Mouse (Mus musculus): ENCODE data around the gene 2310039H08Rik. TPM values are rescaled to one million over a fixed set of nuclear protein-coding genes. Genes with fewer than 3 reads are reported as not detected.
"Not testable (repeated sequence)": the region's sequence is repeated elsewhere in the genome, so short reads cannot be mapped to it uniquely, and the experiment has no call there.

The 2310039H08Rik gene
- polyA plus RNA-seq, 1 experiment from 2014 or later, result 58.4 TPM

DNA sequence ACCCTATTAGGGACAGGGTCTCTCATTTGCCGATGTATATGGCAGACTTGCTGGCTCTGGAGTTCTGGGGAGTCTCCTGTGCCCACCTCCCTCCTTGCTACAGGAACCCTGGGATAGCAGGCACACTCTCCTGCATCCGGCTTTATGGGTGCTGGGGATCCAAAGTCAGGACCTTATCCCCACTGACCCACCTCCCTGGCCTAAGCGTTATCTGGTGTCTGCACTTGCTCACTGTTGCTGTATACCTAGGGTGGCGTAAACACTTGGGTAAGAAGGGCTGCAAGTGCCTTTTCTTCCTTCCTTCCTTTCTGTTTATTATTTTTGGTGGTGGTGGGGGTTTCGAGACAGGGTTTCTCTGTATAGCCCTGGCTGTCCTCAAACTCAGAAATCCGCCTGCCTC, 31.1 kb upstream of the 2310039H08Rik start:
- ATAC-seq (ENCODE audit: low FRiP score), result no peak
- no peak overlapping the region for H3K9ac ChIP-seq

DNA sequence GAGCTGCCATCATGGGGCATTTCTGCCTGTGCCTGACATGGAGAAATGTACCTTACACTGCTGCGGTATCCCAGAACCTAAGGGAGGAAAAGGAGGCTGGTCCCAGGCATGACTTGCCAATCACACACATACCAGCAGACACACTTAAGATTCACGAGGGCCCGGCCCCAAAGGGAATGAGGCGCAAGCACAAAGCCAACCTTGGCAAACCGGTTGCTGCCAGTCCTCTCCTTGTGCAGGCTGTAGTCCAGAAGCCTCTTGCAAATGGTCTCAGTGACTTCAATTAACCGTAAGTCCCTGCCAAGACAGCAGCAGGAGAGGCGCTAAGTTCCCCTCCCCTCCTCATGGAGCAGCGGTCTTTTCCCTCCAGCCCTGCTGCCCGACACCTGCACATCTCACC, 29.4 kb upstream of the 2310039H08Rik start:
- Histone ChIP-seq H3K9ac (no peak overlapping the region), H3K4me1 (replicated peaks) (no peaks in the 10 kb centered on the region), H3K4me2 (no peak overlapping the region), H3K9me3 (no peaks in the 10 kb centered on the region), H3K36me3 (peaks cover 60% of the 10 kb centered on the region), H3K27me3 (no peaks in the 10 kb centered on the region), H3K4me3 (no peak overlapping the region), H3K27ac (no peak overlapping the region)
- WGBS, result 91% methylated on average over 9 of the region's 9 CpGs
- ATAC-seq (ENCODE audit: low FRiP score), result no peak

More for the DNA sequence above, 31.1 kb upstream of the 2310039H08Rik start:
- H3K36me3 ChIP-seq, result peaks cover 63% of the 10 kb centered on the region
- 92% methylated on average over 6 of the region's 6 CpGs for WGBS
- no peaks in the 10 kb centered on the region for H3K4me1 ChIP-seq (replicated peaks)
- H3K27ac ChIP-seq, result no peak overlapping the region
- no peak overlapping the region for H3K4me2 ChIP-seq
- no peak overlapping the region for H3K4me3 ChIP-seq
- H3K9me3 ChIP-seq, result no peaks in the 10 kb centered on the region
- no peaks in the 10 kb centered on the region for H3K27me3 ChIP-seq

DNA sequence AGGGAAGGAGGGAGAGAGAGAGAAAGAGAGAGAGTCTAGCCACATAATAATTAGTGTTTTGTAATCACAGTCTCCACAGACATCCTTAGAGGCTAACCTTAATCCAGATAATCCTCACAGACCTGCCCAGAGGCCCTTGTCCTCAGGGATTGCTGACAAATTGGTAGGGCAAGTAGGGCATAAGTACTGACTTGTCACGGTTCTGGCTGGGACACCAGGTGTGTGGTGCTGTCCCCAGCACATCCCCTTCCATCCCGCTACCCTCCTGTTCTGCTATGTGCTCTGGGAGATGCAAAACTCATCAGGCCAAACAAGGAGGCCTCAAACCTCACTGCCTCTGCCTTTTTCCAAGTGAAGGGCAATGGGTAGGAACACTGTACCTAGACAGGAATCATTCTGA, 26.9 kb upstream of the 2310039H08Rik start:
- 79% methylated on average over 2 of the region's 2 CpGs for WGBS
- Histone ChIP-seq H3K4me2 (no peak overlapping the region), H3K4me3 (no peak overlapping the region), H3K9ac (no peak overlapping the region), H3K36me3 (peaks cover 52% of the 10 kb centered on the region), H3K4me1 (replicated peaks) (peaks cover 5% of the 10 kb centered on the region), H3K27ac (no peak overlapping the region), H3K27me3 (no peaks in the 10 kb centered on the region), H3K9me3 (no peaks in the 10 kb centered on the region)
- ATAC-seq (ENCODE audit: low FRiP score), result no peak

DNA sequence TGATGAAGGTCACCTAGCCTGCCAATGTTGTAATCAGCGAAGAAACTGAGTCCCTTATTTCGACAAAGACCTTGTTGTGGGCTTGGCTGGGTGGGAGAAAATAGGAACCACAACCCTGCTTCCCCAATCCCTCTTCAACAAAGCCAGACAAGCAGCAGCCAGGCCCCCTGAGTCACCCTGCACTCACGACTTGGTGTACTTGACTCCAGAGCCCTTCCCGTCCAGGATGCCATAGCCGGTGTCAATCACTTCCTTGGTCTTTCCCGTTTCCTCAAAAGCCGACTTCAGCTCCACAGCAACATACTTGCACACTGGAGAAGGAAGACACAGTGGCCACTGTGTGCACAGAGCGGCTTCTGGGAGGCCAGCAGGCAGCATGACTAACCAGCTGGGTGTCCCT, 25.2 kb upstream of the 2310039H08Rik start:
- WGBS, result 84% methylated on average over 8 of the region's 8 CpGs
- no peaks in the 10 kb centered on the region for H3K9me3 ChIP-seq
- H3K27me3 ChIP-seq, result no peaks in the 10 kb centered on the region
- H3K9ac ChIP-seq, result no peak overlapping the region
- no peak overlapping the region for H3K4me2 ChIP-seq
- no peak for ATAC-seq (ENCODE audit: low FRiP score)
- H3K4me1 ChIP-seq (replicated peaks), result peaks cover 15% of the 10 kb centered on the region
- no peak overlapping the region for H3K27ac ChIP-seq
- peaks cover 42% of the 10 kb centered on the region for H3K36me3 ChIP-seq
- H3K4me3 ChIP-seq, result no peak overlapping the region

DNA sequence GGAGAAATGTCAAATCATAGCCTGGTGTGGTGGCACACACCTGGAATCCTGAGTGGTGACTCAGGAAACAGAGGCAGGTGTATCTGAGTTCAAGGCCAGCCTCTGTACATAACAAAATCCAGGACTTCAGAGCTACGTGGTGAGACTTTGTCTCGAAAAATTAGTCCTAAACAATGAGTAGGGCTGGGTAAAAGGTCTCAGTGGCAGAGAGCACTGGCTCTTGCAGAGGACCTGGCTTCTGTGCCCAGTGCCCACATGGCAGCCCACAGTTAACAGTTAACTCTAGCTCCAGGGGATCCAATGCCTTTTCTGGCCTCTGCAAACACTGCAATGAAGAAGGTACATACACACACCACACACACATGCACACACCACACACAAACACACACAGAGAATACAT, 24.6 kb upstream of the 2310039H08Rik start:
- no peak overlapping the region for H3K4me2 ChIP-seq
- H3K9me3 ChIP-seq, result no peaks in the 10 kb centered on the region
- H3K36me3 ChIP-seq, result peaks cover 38% of the 10 kb centered on the region
- H3K27me3 ChIP-seq, result no peaks in the 10 kb centered on the region
- H3K4me3 ChIP-seq, result no peak overlapping the region
- H3K4me1 ChIP-seq (replicated peaks), result peaks cover 19% of the 10 kb centered on the region
- H3K9ac ChIP-seq, result no peak overlapping the region
- H3K27ac ChIP-seq, result no peak overlapping the region
- ATAC-seq (ENCODE audit: low FRiP score), result no peak
- 88% methylated on average over 2 of the region's 2 CpGs for WGBS

DNA sequence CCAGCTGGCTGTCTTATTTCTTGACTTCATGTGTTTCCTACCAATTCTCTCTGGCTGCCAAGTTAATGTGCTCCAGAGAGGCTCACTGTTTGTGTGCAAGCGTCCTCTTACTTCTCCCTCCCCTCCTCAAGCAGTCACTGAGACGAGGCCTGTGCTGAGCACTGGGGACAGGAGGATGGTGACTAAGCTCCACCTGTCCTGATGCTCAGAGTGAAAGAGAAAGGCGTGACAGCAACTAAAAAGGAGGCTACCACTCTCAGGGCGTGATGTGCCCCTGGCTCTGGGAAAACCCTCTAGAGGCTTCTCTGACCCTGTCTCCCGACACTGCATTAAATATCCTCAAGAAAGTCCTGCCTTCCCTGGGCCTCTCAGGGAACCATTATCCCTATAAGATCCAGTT, 23.2 kb upstream of the 2310039H08Rik start:
- Histone ChIP-seq H3K27ac (no peak overlapping the region), H3K4me1 (replicated peaks) (peaks cover 22% of the 10 kb centered on the region), H3K36me3 (peaks cover 23% of the 10 kb centered on the region), H3K4me2 (no peak overlapping the region), H3K9ac (no peak overlapping the region), H3K27me3 (no peaks in the 10 kb centered on the region), H3K4me3 (no peak overlapping the region), H3K9me3 (no peaks in the 10 kb centered on the region)
- WGBS, result 95% methylated on average over 5 of the region's 5 CpGs
- ATAC-seq (ENCODE audit: low FRiP score), result no peak

DNA sequence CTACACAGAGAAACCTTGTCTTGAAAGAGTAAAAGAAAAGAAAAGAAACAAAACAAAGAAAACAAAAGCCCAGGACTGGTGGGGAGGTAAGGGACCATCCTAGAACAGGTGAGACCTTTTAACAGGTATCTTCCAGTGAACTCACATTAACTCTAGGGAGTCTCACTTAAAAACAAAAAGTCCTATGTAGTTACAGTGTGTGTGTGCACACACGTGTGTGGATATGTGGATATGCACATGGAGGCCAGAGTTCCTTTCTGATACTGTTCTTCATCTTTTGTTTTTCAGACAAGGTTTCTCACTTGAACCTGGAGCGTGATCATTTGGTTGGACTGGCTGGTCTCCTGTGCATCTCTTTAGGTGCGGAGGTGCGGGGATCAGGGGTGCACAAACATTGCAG, 21.9 kb upstream of the 2310039H08Rik start:
- no peak for ATAC-seq (ENCODE audit: low FRiP score)
- no peaks in the 10 kb centered on the region for H3K9me3 ChIP-seq
- H3K4me3 ChIP-seq, result peak overlapping the region; percentile 63; the same call in 1 of the 2 replicates
- H3K36me3 ChIP-seq, result peaks cover 19% of the 10 kb centered on the region
- peak overlapping the region; percentile 75 for H3K4me2 ChIP-seq
- peak overlapping the region; percentile 85; the same call in 1 of the 2 replicates for H3K27ac ChIP-seq
- no peaks in the 10 kb centered on the region for H3K27me3 ChIP-seq
- peak overlapping the region; percentile 80 for H3K9ac ChIP-seq
- peaks cover 22% of the 10 kb centered on the region for H3K4me1 ChIP-seq (replicated peaks)
- 93% methylated on average over 4 of the region's 4 CpGs for WGBS

DNA sequence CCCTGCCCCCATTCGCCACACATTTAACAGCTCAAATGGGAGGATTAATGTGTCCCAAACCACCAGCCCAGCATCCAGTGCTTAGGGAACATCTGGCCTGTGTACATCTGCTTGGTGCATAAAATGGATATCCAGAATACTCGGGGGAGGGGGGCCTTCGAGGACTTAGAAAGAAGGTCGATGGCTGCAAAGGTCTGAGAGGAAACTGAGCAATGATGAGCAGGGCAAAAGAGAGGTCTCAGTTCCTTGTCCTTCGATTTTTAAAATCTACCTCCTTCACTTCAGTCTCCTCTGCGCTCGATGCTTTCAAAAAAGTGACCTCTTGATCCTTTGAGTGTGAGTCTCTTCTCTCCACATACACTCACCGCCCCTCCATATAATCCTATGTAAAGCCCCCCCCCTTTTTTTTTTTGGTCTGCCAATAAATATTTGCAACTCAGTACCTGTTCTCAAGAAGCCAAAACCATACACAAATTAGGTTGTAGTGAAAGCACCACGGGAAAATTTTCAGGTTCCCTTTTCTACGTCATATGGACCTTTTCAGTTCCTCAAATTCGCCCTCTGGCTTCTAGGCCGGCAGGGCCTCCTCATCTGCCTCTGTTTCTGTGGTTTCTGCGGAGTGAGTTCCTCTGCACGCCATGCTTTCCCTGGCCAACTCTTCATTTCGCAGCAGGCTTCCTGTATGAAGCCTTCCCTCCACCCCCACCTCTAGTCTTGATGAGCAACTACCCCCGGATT, 21.2 kb upstream of the 2310039H08Rik start:
- Histone ChIP-seq H3K9ac (peak overlapping the region; percentile 80), H3K4me1 (replicated peaks) (peaks cover 22% of the 10 kb centered on the region), H3K27me3 (no peaks in the 10 kb centered on the region), H3K9me3 (no peaks in the 10 kb centered on the region), H3K36me3 (peaks cover 12% of the 10 kb centered on the region), H3K4me3 (peak overlapping the region; percentile 63), H3K4me2 (peak overlapping the region; percentile 75), H3K27ac (peak overlapping the region; percentile 85)
- 30% methylated on average over 16 of the region's 16 CpGs for WGBS
- no peak; the same call in 1 of the 2 replicates for ATAC-seq (ENCODE audit: low FRiP score)

DNA sequence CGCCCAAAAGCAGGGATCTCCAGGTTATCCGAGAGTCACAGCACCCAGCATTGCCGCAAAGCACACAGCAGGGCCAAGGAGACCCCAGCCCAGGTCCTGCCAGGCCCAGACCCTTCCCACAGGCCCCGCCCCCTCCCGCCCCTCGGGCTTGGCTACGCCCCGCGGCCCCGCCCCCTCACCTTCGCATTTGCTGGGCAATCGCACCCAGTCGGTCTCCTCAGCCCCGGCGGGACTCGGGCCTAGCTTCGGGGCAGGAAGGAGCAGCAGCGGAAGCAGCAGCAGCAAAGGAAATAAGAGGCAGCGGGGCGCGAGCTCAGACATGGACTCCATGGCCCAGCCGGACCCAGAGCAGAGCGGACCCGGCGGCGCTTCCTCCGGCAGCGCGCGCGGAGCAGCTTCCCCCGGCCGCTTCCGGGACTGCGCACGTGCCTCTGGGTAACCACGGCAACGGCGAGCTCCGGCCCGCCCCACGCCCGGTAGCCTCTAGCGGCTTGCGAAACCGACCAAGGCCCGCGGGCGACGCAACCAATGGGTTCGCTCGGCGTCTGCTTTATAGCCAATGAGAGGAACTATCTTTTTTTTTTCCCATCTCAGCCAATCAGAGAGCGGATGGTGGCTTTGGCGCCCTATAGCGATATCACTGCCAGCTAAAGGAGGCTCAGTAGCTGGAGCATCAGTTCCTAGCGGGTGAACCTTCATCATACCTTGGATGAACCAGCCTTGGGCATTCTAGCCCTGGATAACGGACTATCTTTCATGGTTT, 20.5 kb upstream of the 2310039H08Rik start, which contains the start of gene Cnpy3:
Gene Cnpy3, minus strand, starts transcription at position 421 of the 763 bp plus-strand sequence.
- H3K27me3 ChIP-seq, result no peaks in the 10 kb centered on the region
- peak within 1 kb of the TSS; percentile 85 for H3K27ac ChIP-seq
- peak within 1 kb of the TSS; percentile 63 for H3K4me3 ChIP-seq
- H3K4me2 ChIP-seq, result peak within 1 kb of the TSS; percentile 75
- under 1% methylated on average over 54 of the region's 58 CpGs for WGBS
- peaks cover 22% of the 10 kb centered on the region for H3K4me1 ChIP-seq (replicated peaks)
- ATAC-seq (ENCODE audit: low FRiP score), result peak; percentile 99
- H3K9me3 ChIP-seq, result no peaks in the 10 kb centered on the region
- H3K36me3 ChIP-seq, result peaks cover 5% of the 10 kb centered on the region; the same call in 1 of the 2 replicates
- H3K9ac ChIP-seq, result peak within 1 kb of the TSS; percentile 80

DNA sequence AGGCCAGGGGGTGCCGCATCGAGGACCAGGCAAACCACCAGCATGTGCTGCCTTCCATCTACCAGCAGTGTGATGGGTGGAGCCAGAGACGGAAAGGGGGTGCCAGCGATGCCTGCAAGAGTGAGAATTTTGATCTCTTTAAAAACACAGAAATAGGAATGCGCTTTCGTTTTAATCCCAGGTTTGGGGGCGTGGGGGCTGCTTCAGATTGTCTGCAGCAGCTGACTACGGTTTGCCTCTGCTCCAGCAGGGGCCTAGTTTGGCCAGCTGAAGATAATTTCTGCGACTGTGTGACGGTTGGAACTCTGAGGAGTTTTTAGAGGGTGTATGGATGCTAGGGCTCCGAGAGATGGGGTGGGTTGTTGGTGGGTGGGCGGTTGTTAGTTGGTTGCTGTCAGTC, 13.7 kb upstream of the 2310039H08Rik start:
- H3K36me3 ChIP-seq, result no peaks in the 10 kb centered on the region
- H3K4me2 ChIP-seq, result no peak overlapping the region
- no peaks in the 10 kb centered on the region for H3K27me3 ChIP-seq
- H3K9ac ChIP-seq, result no peak overlapping the region
- H3K27ac ChIP-seq, result no peak overlapping the region
- no peak for ATAC-seq (ENCODE audit: low FRiP score)
- H3K4me1 ChIP-seq (replicated peaks), result no peaks in the 10 kb centered on the region
- no peak overlapping the region for H3K4me3 ChIP-seq
- H3K9me3 ChIP-seq, result no peaks in the 10 kb centered on the region
- 83% methylated on average over 12 of the region's 12 CpGs for whole genome bisulfite sequencing

DNA sequence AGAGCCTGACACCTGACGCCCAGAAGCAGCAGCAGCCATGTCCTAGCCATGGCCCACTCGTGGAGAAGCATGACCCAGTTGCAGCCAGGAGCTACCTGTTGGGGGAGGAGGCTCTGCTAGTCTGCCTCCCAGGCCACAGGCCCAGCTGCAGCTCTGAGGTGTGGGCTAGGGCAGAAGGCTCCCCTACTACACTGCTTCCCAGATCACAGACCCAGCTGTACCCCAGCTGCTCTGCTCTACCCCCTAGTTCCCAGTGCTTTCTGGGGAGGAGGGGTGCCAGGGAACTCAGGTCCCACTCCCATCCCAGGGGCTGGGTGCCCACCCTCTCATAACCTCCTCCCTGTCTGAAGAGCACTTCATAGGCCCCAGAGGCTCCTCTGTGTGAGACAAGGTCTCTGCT, 8.9 kb upstream of the 2310039H08Rik start, which contains the start of gene Ptcra:
Gene Ptcra, minus strand, starts transcription at position 169 of the 400 bp plus-strand sequence.
- Histone ChIP-seq H3K4me2 (no peak within 1 kb of the TSS), H3K27ac (no peak within 1 kb of the TSS), H3K9ac (no peak within 1 kb of the TSS), H3K4me3 (no peak within 1 kb of the TSS), H3K36me3 (no peaks in the 10 kb centered on the region), H3K4me1 (replicated peaks) (no peaks in the 10 kb centered on the region), H3K9me3 (no peaks in the 10 kb centered on the region), H3K27me3 (0 out of 2 replicates have a peak, but pooled peaks cover 2% of the 10 kb centered on the region)
- 50% methylated on average over 2 of the region's 2 CpGs for WGBS
- no peak for ATAC-seq (ENCODE audit: low FRiP score)

DNA sequence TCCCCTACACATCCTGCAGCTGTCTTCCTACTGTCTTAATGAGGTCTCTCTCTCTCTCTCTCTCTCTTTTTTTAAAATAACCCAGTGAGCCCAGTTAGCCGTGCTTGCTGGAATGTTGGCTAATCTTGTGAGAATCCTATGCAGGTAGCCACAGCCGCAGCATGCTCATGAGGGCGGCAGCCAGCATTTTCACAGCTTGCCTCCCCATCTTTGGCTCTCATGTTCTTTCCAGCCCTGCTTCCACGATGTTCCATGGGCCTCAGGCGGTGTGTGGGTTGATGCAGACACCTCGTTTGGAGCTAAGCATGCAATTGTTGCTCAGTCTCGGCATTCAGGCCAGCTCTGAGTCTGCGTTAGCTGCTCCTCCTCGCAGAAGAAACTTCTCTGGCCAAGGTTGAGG, 7.5 kb upstream of the 2310039H08Rik start:
- H3K4me3 ChIP-seq; H3K4me2 ChIP-seq; H3K27ac ChIP-seq; H3K27me3 ChIP-seq; H3K9me3 ChIP-seq; H3K4me1 ChIP-seq (replicated peaks); H3K36me3 ChIP-seq; ATAC-seq (ENCODE audit: low FRiP score); H3K9ac ChIP-seq: not testable (repeated sequence)
- 75% methylated on average over 9 of the region's 9 CpGs for WGBS
